Mouse (Mus musculus) v-Abl transformed pro-B cells (cell line): ENCODE results near the gene Lmbr1.

Experiments used
- in situ Hi-C, 2 experiments: fragments of 400-800 bp; cut with MboI; formaldehyde crosslinking; loops; one replicate each; pipeline ENCODE4 v1.15.1; 2025; ENCODE audit not compliant: unreplicated experiment in 2 of 2

Gene Lmbr1

GRCm38 (mm10) chr5:29274746-29275145, 103.4 kb downstream of the Lmbr1 start:
- in situ Hi-C loops, result loop anchor here (25.0 kb wide), 3 partner anchors 1137 to 1537 kb away; no protein-coding TSS in a partner anchor

DNA sequence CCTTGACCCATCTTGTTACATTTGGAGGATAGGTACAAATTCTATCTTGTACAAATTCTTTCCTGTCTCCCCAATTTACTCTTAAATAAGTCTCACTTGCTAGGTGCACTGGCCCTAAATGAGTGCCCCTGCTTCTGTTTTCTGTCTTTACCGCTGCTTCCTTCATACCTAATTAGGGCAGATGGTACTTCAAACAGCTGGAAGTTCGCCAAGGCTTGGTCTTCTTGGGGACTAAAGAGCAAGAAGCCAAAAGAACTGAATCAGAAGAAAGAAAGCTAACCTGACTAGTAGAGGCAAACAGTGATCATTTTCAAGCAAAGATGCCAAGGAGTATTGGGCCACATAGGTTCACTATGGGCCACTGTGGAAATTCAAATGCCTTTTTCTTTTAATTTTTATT, 104.8 kb downstream of the Lmbr1 start:
- in situ Hi-C loops, result no loop called here

DNA sequence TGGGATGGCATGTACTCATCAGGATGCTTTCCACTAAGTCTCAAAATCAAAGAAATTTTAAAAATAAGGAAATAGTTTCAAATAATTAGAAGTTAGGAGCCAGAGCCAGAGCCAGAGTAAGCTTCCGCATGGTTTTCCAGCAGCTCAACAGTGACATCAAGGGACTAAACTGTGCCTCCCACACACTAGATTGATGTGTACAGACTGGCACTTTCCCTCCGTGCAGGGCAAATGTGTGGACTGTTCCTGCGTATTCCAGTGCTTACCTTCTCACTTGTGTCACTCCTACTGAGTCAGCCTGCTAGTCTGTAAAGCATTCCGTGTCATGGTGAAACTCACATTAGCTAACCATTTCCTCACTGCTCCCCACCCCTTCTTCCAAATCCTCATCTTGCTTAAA, 107.3 kb downstream of the Lmbr1 start:
- in situ Hi-C loops, result no loop called here

- in situ Hi-C loops, result no loop called here
Observed at GRCm38 (mm10) chr5:29253876-29254275, 124.3 kb downstream of the Lmbr1 start.

GRCm38 (mm10) chr5:29251496-29251873, 126.7 kb downstream of the Lmbr1 start:
- in situ Hi-C loops, result no loop called here

- in situ Hi-C loops, result no loop called here
Observed at GRCm38 (mm10) chr5:29250795-29251495, 127.2 kb downstream of the Lmbr1 start.

GRCm38 (mm10) chr5:29244769-29245168, 133.4 kb downstream of the Lmbr1 start:
- in situ Hi-C loops, result no loop called here

- in situ Hi-C loops, result no loop called here
Observed at GRCm38 (mm10) chr5:29238379-29238778, 139.8 kb downstream of the Lmbr1 start.

- in situ Hi-C loops, result no loop called here
Observed at GRCm38 (mm10) chr5:29230481-29230880, 147.7 kb downstream of the Lmbr1 start.

- in situ Hi-C loops, result no loop called here
Observed at GRCm38 (mm10) chr5:29224089-29224488, 154.1 kb downstream of the Lmbr1 start.

DNA sequence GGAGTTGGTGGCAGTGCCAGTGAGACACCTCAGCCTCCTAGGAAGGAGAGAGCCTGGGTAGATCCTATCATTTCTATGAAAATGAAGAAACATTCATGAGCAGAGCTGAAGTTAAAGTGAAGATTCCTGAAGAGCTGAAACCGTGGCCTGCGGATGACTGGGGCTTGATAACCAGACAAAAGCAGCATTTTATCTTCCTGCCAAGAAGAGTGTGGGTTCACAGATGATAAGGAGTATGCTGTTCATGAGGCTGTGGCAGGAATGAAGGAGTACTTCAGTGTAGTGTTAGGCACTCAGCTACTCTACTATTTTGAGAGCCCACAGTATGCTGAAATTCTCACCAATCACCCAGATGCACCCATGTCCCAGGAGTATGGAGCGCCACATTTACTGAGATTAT, 160.2 kb downstream of the Lmbr1 start:
- in situ Hi-C loops, result no loop called here

DNA sequence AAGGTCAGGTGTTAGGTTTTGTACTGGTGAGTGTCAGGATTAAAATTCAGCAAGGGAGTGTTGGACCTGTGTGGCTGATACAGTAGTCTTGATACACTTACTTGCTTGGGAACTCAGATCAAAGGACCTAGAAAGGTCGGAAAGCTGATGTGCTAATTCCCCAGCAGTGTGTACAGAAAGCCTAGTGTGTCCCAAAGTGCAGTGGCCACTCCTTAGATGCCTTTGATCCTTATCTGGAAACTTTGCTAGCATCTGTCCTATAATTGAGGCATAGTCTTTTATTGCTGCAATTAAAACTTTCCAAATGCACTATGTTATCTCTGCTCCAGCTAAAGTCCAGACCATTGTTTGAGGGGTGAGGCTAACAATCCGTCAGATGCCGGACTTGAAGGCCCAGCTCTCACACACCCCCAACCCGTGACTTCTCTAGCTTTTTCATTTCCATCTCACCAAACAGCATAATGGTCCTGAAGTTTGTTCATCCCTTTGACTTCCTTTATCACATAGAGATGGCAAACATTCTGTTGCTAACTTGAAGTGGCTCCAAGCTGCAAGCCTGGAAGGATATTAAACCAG, 166.1 kb downstream of the Lmbr1 start:
- in situ Hi-C loops, result no loop called here

- in situ Hi-C loops, result no loop called here
Observed at GRCm38 (mm10) chr5:29205690-29206089, 172.5 kb downstream of the Lmbr1 start.

GRCm38 (mm10) chr5:29199868-29200267, 178.3 kb downstream of the Lmbr1 start:
- in situ Hi-C loops, result no loop called here

- in situ Hi-C loops, result no loop called here
Observed at GRCm38 (mm10) chr5:29198960-29199488, 179.2 kb downstream of the Lmbr1 start.

- in situ Hi-C loops, result no loop called here
Observed at GRCm38 (mm10) chr5:29197187-29197586, 181.0 kb downstream of the Lmbr1 start.

GRCm38 (mm10) chr5:29196264-29196658, 181.9 kb downstream of the Lmbr1 start:
- in situ Hi-C loops, result no loop called here

GRCm38 (mm10) chr5:29195570-29196263, 182.5 kb downstream of the Lmbr1 start, which contains the start of gene Rnf32:
Rnf32 (plus strand) TSS chr5:29195992.
- in situ Hi-C loops, result no loop called here

- in situ Hi-C loops, result no loop called here
Observed at GRCm38 (mm10) chr5:29195231-29195569, 183.0 kb downstream of the Lmbr1 start.

DNA sequence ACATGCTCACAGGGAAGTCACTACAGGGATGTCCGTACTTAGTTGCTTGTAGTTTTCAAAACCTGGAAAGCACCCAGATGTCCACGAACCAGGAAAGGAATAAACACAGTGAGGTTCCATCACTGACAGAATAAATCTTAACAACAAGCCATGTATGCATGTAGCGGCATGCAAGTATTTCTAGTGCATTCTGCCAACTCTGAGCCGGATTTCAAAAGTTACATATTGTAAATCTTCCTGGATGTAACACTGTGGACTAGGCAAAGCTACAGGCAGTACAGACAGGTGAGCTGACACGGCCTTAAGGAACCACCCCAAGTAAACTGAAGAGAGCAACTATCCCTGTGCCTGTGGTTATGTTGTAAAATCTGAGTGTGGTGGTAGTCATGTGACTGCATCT, 191.4 kb downstream of the Lmbr1 start:
- in situ Hi-C loops, result no loop called here
